11 mouse cellular contexts compared by ENCODE assay signal in the genomic region with DNA sequence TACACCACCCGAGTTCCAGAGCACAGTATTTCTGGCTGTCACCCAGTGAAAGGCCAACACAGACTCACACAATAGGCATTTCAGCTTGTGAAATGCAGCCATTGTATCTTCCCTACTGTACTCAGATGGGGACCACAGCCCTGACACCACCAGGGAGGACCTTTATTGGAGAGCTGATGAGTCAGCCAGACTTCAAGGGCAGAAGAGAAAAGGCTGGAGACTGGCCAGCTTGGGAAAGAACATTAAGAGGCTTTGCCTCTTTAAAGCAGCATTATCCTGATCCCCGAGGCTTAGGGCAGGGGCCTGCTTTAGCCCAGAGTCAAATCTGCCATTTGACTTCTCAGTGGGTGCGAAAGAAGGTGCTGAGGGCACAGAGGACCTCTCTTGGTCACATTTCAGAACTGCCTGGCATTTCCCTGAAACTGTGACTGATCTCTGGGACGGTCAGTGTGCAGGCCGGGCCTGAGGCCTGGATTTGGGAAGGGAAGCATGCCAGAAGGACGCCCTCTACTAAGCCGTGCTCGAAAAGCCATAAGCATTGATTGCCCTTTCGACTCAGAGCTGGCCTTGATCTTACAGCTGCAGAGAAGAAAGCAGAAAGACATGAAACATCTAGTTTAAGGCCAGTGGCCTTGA. TPM values are rescaled to one million over a fixed set of nuclear protein-coding genes. Genes with fewer than 3 reads are reported as not detected.
DNase-seq lines count a peak whose midpoint lies in the region; ATAC-seq and TF ChIP-seq lines count a peak whose summit lies in the region.
"Had no signal": no experiment of that assay in that cellular context is flagged by ENCODE, and none has a peak within 500 bp of the region (broad histone marks: within the 10 kb centered on the region; RNA-seq: fewer than 3 reads in every experiment).

No protein-coding gene starts in this region.

- peak overlapping the region; percentile 6; the same call in 1 of the 2 replicates for H3K9ac ChIP-seq in heart, embryonic 14.5 days (ENCODE audit: low read length)
- peak overlapping the region; percentile 31; the same call in 1 of the 2 replicates for H3K9ac ChIP-seq in neural tube, embryonic 13.5 days
- H3K9ac ChIP-seq: lung, embryonic 15.5 days had no signal

- peaks cover 9 to 19% of the 10 kb centered on the region in 2 experiments for H3K4me1 ChIP-seq in heart, embryonic 14.5 days (ENCODE audit: control insufficient read depth in 2 of 2, insufficient read depth in 2 of 2, low read length in 2 of 2)
- H3K4me1 ChIP-seq in neural tube, embryonic 13.5 days (replicated peaks), result peaks cover 41% of the 10 kb centered on the region

- no peaks in the 10 kb centered on the region for H3K9me3 ChIP-seq in heart, embryonic 14.5 days (ENCODE audit: control insufficient read depth, low read length)
- H3K9me3 ChIP-seq in neural tube, embryonic 13.5 days, result no peaks in the 10 kb centered on the region
- H3K9me3 ChIP-seq: lung, embryonic 15.5 days had no signal

- H3K27me3 ChIP-seq in heart, embryonic 14.5 days (ENCODE audit: control insufficient read depth, insufficient read depth, low read length), result no peaks in the 10 kb centered on the region
- H3K27me3 ChIP-seq in neural tube, embryonic 13.5 days, result no peaks in the 10 kb centered on the region
- H3K27me3 ChIP-seq: lung, embryonic 15.5 days had no signal

- intact Hi-C loops in gastrocnemius, adult 2 months (cut with DNase I), result no loop called here
- intact Hi-C loops in gastrocnemius, postnatal 36 days (cut with DNase I), result no loop called here

- H3K27ac ChIP-seq in gastrocnemius, adult 2 months, result peak overlapping the region; percentile 35; the same call in 1 of the 2 replicates
- H3K27ac ChIP-seq in heart, embryonic 14.5 days (replicated peaks in 1 of 2; ENCODE audit: control insufficient read depth in 1 of 2, insufficient read depth in 1 of 2, low read depth in 2 of 2, low read length in 2 of 2), result peak overlapping the region; percentile 62 to 63
- peak overlapping the region; percentile 57 for H3K27ac ChIP-seq in neural tube, embryonic 13.5 days (replicated peaks)
- H3K27ac ChIP-seq: lung, embryonic 15.5 days had no signal

- no peaks in the 10 kb centered on the region for H3K36me3 ChIP-seq in heart, embryonic 14.5 days (ENCODE audit: control insufficient read depth, insufficient read depth, low read length)
- peaks cover 16% of the 10 kb centered on the region for H3K36me3 ChIP-seq in neural tube, embryonic 13.5 days
- H3K36me3 ChIP-seq: lung, embryonic 15.5 days had no signal

- 49% methylated on average over 9 of the region's 9 CpGs for WGBS in heart, embryonic 14.5 days
- 57% methylated on average over 9 of the region's 9 CpGs for WGBS in neural tube, embryonic 13.5 days

- no peak for ATAC-seq in heart, embryonic 14.5 days (ENCODE audit: insufficient number of reproducible peaks, insufficient read depth, low FRiP score, low read depth)
- 0 out of 2 replicates have a peak, but pooled peaks have one; percentile 34 for ATAC-seq in neural tube, embryonic 13.5 days (ENCODE audit: low read depth)
- no peak for ATAC-seq in CD4-positive, CD25-positive, alpha-beta regulatory T cell, adult 4 months

- H3K4me2 ChIP-seq in heart, embryonic 14.5 days (ENCODE audit: low read length), result no peak overlapping the region
- H3K4me2 ChIP-seq in neural tube, embryonic 13.5 days, result no peak overlapping the region
- H3K4me2 ChIP-seq: lung, embryonic 15.5 days had no signal

- DNase-seq in gastrocnemius, adult 2 months, result peak; percentile 21
- no peak for DNase-seq in gastrocnemius, postnatal 36 days
- peak; percentile 26 for DNase-seq in adipocyte (ENCODE audit: low spot score)
- no peak for DNase-seq in frontal cortex, postnatal 14 days (ENCODE audit: low spot score in 2 of 2)
- DNase-seq in spleen, postnatal 4 days (ENCODE audit: low spot score in 2 of 2), result no peak
- DNase-seq: thymus, postnatal 25 days had no signal

- no peak overlapping the region for H3K4me3 ChIP-seq in gastrocnemius, adult 2 months
- no peak overlapping the region for H3K4me3 ChIP-seq in heart, embryonic 14.5 days (ENCODE audit: control insufficient read depth in 1 of 2, insufficient read depth in 1 of 2, low read depth in 1 of 2, low read length in 2 of 2)
- H3K4me3 ChIP-seq in neural tube, embryonic 13.5 days, result no peak overlapping the region
- H3K4me3 ChIP-seq: lung, embryonic 15.5 days had no signal

- no peak for TF ChIP-seq CTCF in gastrocnemius, adult 2 months (IDR thresholded peaks at IDR 0.05)

RNA-seq across cellular contexts. Expression of a gene that starts 25.9 kb away (rescaled TPM):
- total RNA-seq in gastrocnemius, adult 2 months (2021), result 1 to 10 TPM; 1.4 to 1.6 TPM
- 1 to 10 TPM; 2.6 to 3.2 TPM for total RNA-seq in gastrocnemius, postnatal 36 days (2021)
- polyA plus RNA-seq in heart, embryonic 14.5 days (2014; fragmentation: Nextera tagmentation; extraction: Ambion mirVana), result 7.5 and 11.1 TPM in 2 replicates
- polyA plus RNA-seq in neural tube, embryonic 13.5 days (2015; fragmentation: Nextera tagmentation; extraction: Ambion mirVana), result 95.5 and 102 TPM in 2 replicates
- polyA plus RNA-seq in CD4-positive, CD25-positive, alpha-beta regulatory T cell, adult 4 months (2017; shearing (Covaris generic)), result under 1 TPM in 1 of 2 experiments, not detected in 1; 0.22 TPM
- total RNA-seq: common myeloid progenitor, adult 5-6 weeks had no signal

RNA-seq across cellular contexts. Expression of a gene that starts 54.5 kb away (rescaled TPM):
- total RNA-seq in gastrocnemius, adult 2 months (2021), result 1 to 10 TPM; 3.3 to 4.0 TPM
- 1 to 10 TPM; 2.9 to 3.1 TPM for total RNA-seq in gastrocnemius, postnatal 36 days (2021)
- polyA plus RNA-seq in heart, embryonic 14.5 days (2014; fragmentation: Nextera tagmentation; extraction: Ambion mirVana), result 8.2 and 8.9 TPM in 2 replicates
- 9.6 and 10.2 TPM in 2 replicates for polyA plus RNA-seq in neural tube, embryonic 13.5 days (2015; fragmentation: Nextera tagmentation; extraction: Ambion mirVana)
- under 1 TPM; 0.67 to 0.73 TPM for polyA plus RNA-seq in CD4-positive, CD25-positive, alpha-beta regulatory T cell, adult 4 months (2017; shearing (Covaris generic))

RNA-seq across cellular contexts. Expression of a gene that starts 56.7 kb away (rescaled TPM):
- total RNA-seq in gastrocnemius, adult 2 months (2021), result 1 to 10 TPM; 3.4 to 6.3 TPM
- 1 to 10 TPM; 5.2 to 6.0 TPM for total RNA-seq in gastrocnemius, postnatal 36 days (2021)
- polyA plus RNA-seq in heart, embryonic 14.5 days (2014; fragmentation: Nextera tagmentation; extraction: Ambion mirVana), result 23.5 and 26.9 TPM in 2 replicates
- 19.0 and 19.3 TPM in 2 replicates for polyA plus RNA-seq in neural tube, embryonic 13.5 days (2015; fragmentation: Nextera tagmentation; extraction: Ambion mirVana)
- polyA plus RNA-seq in CD4-positive, CD25-positive, alpha-beta regulatory T cell, adult 4 months (2017; shearing (Covaris generic)), result not detected

Comparison
In these comparisons a context has a peak if more than half of its experiments do, and no peak if none do; other contexts are left out.
1. DNase-seq: peak in gastrocnemius, adult 2 months (single experiment) and adipocyte (single experiment); none in gastrocnemius, postnatal 36 days (0 of 2), frontal cortex, postnatal 14 days (0 of 2) and spleen, postnatal 4 days (0 of 2).
2. RNA of a gene that starts 56.7 kb away (polyA plus RNA-seq): 23.5 to 26.9 TPM in heart, embryonic 14.5 days and 19.0 to 19.3 TPM in neural tube, embryonic 13.5 days; not detected in CD4-positive, CD25-positive, alpha-beta regulatory T cell, adult 4 months; every median in the first group is over 10 times any median in the second.
3. Peak in every context shown above with its lines, with median percentiles within 50 percentile points of each other: H3K27ac ChIP-seq.